Mouse (Mus musculus): ENCODE measurements around the gene Zfand3. TPM values are rescaled to one million over a fixed set of nuclear protein-coding genes. Genes with fewer than 3 reads are reported as not detected.

Zfand3 gene
- polyA plus RNA-seq, 1 experiment from 2014 or later, result 58.4 TPM

- Histone ChIP-seq H3K27ac (ENCODE audit: low read length) (no peak overlapping the region), H3K9me3 (ENCODE audit: control insufficient read depth, low read length) (no peaks in the 10 kb centered on the region), H3K4me3 (replicated peaks; ENCODE audit: low read length) (no peak overlapping the region), H3K27me3 (replicated peaks; ENCODE audit: control insufficient read depth, insufficient read depth, low read length) (no peaks in the 10 kb centered on the region), H3K4me1 (replicated peaks; ENCODE audit: control insufficient read depth, insufficient read depth, low read length) (peaks cover 69% of the 10 kb centered on the region), H3K4me2 (ENCODE audit: low read length) (no peak overlapping the region), H3K9ac (replicated peaks; ENCODE audit: low read depth, low read length) (no peak overlapping the region), H3K36me3 (ENCODE audit: control insufficient read depth, insufficient read depth) (no peaks in the 10 kb centered on the region)
- 67% methylated on average over 4 of the region's 4 CpGs for WGBS
- ATAC-seq, result no peak
Observed at GRCm38 (mm10) chr17:30200283-30200682, 195.8 kb downstream of the Zfand3 start.

DNA sequence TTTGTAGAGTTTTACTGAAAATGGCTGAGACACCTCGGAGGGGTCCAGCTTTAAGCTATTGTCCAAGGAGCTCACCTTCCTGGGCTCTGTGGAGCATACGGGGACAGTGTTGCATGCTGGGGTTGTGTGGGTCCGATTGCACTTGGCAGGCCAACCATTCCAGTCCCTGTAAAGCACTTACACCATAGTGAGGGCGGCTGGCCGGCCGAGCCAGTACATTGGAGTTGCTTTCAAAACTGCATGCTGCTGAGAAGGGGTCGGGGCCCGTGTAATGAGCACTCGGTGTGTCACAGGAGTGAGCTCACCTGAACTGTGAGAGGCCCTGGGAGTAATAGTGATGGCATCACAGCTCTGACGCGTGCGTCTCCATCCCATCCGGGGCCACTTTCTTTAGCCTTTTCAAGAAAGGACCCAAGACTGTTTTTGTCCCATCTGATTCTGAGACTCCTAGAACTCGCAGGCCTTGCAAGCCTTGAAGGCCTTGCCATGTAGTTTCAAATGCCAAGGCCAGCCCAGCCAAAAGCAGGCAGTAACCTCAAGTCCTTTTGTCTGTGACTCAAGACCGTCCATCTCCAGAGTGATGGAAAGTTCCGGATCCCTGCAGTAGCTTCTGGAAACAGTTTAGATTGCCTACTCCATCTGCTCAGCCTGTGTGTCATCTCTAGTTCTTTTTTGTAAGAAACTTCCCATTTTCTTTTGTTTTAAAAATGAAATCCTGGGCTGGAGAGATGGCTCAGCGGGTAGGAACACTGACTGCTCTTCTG, 200.7 kb downstream of the Zfand3 start:
- ATAC-seq, result no peak
- Histone ChIP-seq H3K27ac (ENCODE audit: low read length) (no peak overlapping the region), H3K4me3 (replicated peaks; ENCODE audit: low read length) (no peak overlapping the region), H3K4me2 (ENCODE audit: low read length) (no peak overlapping the region), H3K9me3 (ENCODE audit: control insufficient read depth, low read length) (no peaks in the 10 kb centered on the region), H3K4me1 (replicated peaks; ENCODE audit: control insufficient read depth, insufficient read depth, low read length) (peaks cover 36% of the 10 kb centered on the region), H3K27me3 (replicated peaks; ENCODE audit: control insufficient read depth, insufficient read depth, low read length) (no peaks in the 10 kb centered on the region), H3K9ac (replicated peaks; ENCODE audit: low read depth, low read length) (no peak overlapping the region), H3K36me3 (ENCODE audit: control insufficient read depth, insufficient read depth) (no peaks in the 10 kb centered on the region)
- 91% methylated on average over 17 of the region's 17 CpGs for WGBS

DNA sequence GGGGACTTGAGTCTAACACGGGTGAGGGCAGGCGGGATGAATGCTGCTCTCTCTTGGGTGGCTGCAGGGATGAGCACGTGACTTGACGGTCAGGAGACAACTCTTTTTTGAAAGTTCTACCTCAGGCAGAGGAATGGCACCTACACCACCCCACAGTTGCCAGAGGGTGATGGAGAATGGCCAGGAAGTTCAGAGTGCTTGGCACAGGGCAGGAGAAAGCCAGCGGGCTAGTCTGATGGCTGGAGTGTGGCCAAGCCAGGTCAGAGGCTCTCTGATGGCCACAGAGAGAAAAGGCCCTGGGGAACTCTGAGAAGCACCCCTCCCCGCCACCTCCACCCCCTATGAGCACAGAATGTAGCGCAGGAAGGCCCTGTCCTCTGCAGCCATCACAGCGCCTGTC, 205.7 kb downstream of the Zfand3 start:
- WGBS, result 97% methylated on average over 8 of the region's 8 CpGs
- H3K36me3 ChIP-seq (ENCODE audit: control insufficient read depth, insufficient read depth), result no peaks in the 10 kb centered on the region
- no peak overlapping the region for H3K4me3 ChIP-seq (replicated peaks; ENCODE audit: low read length)

DNA sequence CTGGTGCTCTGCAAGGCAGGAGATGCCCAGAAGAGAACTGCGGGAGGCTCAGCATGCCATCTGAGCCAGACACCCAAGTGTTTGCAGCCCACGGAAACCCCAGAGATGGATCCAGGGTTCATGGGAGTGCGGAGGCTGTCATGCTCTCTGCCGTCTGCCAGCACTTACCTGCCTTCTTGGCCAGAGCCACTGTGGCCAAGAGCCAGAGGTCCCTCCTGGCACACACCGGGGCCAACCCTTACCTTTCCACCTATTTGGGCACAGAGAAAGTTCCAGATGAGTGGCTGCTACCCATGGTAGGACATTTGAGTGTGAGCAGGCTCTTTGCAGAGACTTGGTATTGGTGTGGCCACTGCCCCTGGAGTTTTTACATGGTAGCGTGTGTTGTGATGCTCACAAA, 206.4 kb downstream of the Zfand3 start:
- Histone ChIP-seq H3K4me2 (ENCODE audit: low read length) (no peak overlapping the region), H3K9ac (replicated peaks; ENCODE audit: low read depth, low read length) (no peak overlapping the region), H3K4me3 (replicated peaks; ENCODE audit: low read length) (no peak overlapping the region), H3K27ac (ENCODE audit: low read length) (no peak overlapping the region), H3K27me3 (replicated peaks; ENCODE audit: control insufficient read depth, insufficient read depth, low read length) (no peaks in the 10 kb centered on the region), H3K4me1 (replicated peaks; ENCODE audit: control insufficient read depth, insufficient read depth, low read length) (peaks cover 5% of the 10 kb centered on the region), H3K9me3 (ENCODE audit: control insufficient read depth, low read length) (no peaks in the 10 kb centered on the region), H3K36me3 (ENCODE audit: control insufficient read depth, insufficient read depth) (no peaks in the 10 kb centered on the region)
- 94% methylated on average over 6 of the region's 6 CpGs for WGBS
- ATAC-seq, result no peak

More for the DNA sequence above, 205.7 kb downstream of the Zfand3 start:
- Histone ChIP-seq H3K4me1 (replicated peaks; ENCODE audit: control insufficient read depth, insufficient read depth, low read length) (peaks cover 5% of the 10 kb centered on the region), H3K27ac (ENCODE audit: low read length) (no peak overlapping the region), H3K27me3 (replicated peaks; ENCODE audit: control insufficient read depth, insufficient read depth, low read length) (no peaks in the 10 kb centered on the region), H3K9me3 (ENCODE audit: control insufficient read depth, low read length) (no peaks in the 10 kb centered on the region), H3K4me2 (ENCODE audit: low read length) (no peak overlapping the region), H3K9ac (replicated peaks; ENCODE audit: low read depth, low read length) (no peak overlapping the region)
- ATAC-seq, result no peak

DNA sequence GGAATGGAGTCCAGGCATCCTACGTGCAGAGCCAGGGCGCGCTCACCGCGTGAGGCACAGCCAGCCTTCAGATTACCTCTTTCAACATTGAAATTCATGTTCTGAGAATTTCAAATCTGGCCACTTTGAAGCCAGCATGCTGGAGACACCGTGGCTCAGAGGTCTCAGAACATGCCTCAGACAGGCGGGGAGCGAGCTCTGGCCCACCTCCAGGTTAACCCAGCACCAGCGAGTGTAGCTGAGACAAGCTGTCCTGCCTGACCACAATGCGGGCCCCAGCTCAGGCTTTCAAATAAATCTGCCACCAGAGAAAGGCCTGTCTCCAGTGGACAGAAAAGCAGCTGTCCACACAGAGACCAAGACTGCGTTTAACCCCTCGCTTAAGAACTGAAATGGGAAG, 208.1 kb downstream of the Zfand3 start:
- no peak for ATAC-seq
- Histone ChIP-seq H3K27me3 (replicated peaks; ENCODE audit: control insufficient read depth, insufficient read depth, low read length) (no peaks in the 10 kb centered on the region), H3K9ac (replicated peaks; ENCODE audit: low read depth, low read length) (no peak overlapping the region), H3K27ac (ENCODE audit: low read length) (no peak overlapping the region), H3K4me3 (replicated peaks; ENCODE audit: low read length) (no peak overlapping the region), H3K4me1 (replicated peaks; ENCODE audit: control insufficient read depth, insufficient read depth, low read length) (no peaks in the 10 kb centered on the region; the same call in 1 of the 2 replicates), H3K4me2 (ENCODE audit: low read length) (no peak overlapping the region), H3K36me3 (ENCODE audit: control insufficient read depth, insufficient read depth) (no peaks in the 10 kb centered on the region), H3K9me3 (ENCODE audit: control insufficient read depth, low read length) (no peaks in the 10 kb centered on the region)
- WGBS, result 61% methylated on average over 12 of the region's 12 CpGs

GRCm38 (mm10) chr17:30213371-30213770, 208.8 kb downstream of the Zfand3 start:
- WGBS, result 92% methylated on average over 5 of the region's 5 CpGs
- no peak for ATAC-seq
- H3K36me3 ChIP-seq (ENCODE audit: control insufficient read depth, insufficient read depth), result no peaks in the 10 kb centered on the region; the same call in 1 of the 2 replicates
- no peak overlapping the region for H3K27ac ChIP-seq (ENCODE audit: low read length)
- H3K9me3 ChIP-seq (ENCODE audit: control insufficient read depth, low read length), result no peaks in the 10 kb centered on the region
- no peak overlapping the region for H3K4me3 ChIP-seq (replicated peaks; ENCODE audit: low read length)
- no peaks in the 10 kb centered on the region for H3K27me3 ChIP-seq (replicated peaks; ENCODE audit: control insufficient read depth, insufficient read depth, low read length)
- H3K4me2 ChIP-seq (ENCODE audit: low read length), result no peak overlapping the region
- no peak overlapping the region for H3K9ac ChIP-seq (replicated peaks; ENCODE audit: low read depth, low read length)
- H3K4me1 ChIP-seq (replicated peaks; ENCODE audit: control insufficient read depth, insufficient read depth, low read length), result no peaks in the 10 kb centered on the region; the same call in 1 of the 2 replicates

- H3K27me3 ChIP-seq (replicated peaks; ENCODE audit: control insufficient read depth, insufficient read depth, low read length), result no peaks in the 10 kb centered on the region
- WGBS, result 89% methylated on average over 6 of the region's 6 CpGs
- H3K4me2 ChIP-seq (ENCODE audit: low read length), result no peak overlapping the region
- H3K27ac ChIP-seq (ENCODE audit: low read length), result no peak overlapping the region
- no peak overlapping the region for H3K9ac ChIP-seq (replicated peaks; ENCODE audit: low read depth, low read length)
- no peaks in the 10 kb centered on the region for H3K9me3 ChIP-seq (ENCODE audit: control insufficient read depth, low read length)
- H3K36me3 ChIP-seq (ENCODE audit: control insufficient read depth, insufficient read depth), result no peaks in the 10 kb centered on the region; the same call in 1 of the 2 replicates
- no peaks in the 10 kb centered on the region; the same call in 1 of the 2 replicates for H3K4me1 ChIP-seq (replicated peaks; ENCODE audit: control insufficient read depth, insufficient read depth, low read length)
- ATAC-seq, result no peak
- H3K4me3 ChIP-seq (replicated peaks; ENCODE audit: low read length), result no peak overlapping the region
Observed at GRCm38 (mm10) chr17:30214393-30214792, 209.9 kb downstream of the Zfand3 start.

DNA sequence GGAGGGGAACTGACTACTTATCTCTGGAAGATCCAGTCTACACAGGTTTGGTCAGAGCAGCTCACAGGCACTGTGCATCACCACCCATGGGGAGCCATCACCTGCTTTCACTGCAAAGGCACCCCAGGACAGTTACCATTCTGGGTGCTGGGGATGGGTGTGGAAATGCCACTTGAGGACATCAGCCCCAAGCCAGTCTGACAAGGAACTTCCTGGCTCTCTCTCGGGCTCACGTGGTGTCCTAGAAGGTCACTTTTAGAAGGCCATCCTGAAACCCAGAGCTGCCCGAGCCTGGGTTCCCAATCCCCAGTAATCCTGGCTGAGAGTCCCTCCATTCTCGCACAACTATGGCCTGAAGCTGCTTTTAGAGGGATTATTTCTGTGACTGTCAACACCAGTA, 211.2 kb downstream of the Zfand3 start:
- H3K27ac ChIP-seq (ENCODE audit: low read length), result no peak overlapping the region
- no peak overlapping the region for H3K9ac ChIP-seq (replicated peaks; ENCODE audit: low read depth, low read length)
- H3K4me2 ChIP-seq (ENCODE audit: low read length), result no peak overlapping the region
- no peak overlapping the region for H3K4me3 ChIP-seq (replicated peaks; ENCODE audit: low read length)
- H3K27me3 ChIP-seq (replicated peaks; ENCODE audit: control insufficient read depth, insufficient read depth, low read length), result no peaks in the 10 kb centered on the region
- 70% methylated on average over 4 of the region's 4 CpGs for WGBS
- H3K9me3 ChIP-seq (ENCODE audit: control insufficient read depth, low read length), result no peaks in the 10 kb centered on the region
- H3K4me1 ChIP-seq (replicated peaks; ENCODE audit: control insufficient read depth, insufficient read depth, low read length), result no peaks in the 10 kb centered on the region; the same call in 1 of the 2 replicates
- ATAC-seq, result no peak
- no peaks in the 10 kb centered on the region; the same call in 1 of the 2 replicates for H3K36me3 ChIP-seq (ENCODE audit: control insufficient read depth, insufficient read depth)

DNA sequence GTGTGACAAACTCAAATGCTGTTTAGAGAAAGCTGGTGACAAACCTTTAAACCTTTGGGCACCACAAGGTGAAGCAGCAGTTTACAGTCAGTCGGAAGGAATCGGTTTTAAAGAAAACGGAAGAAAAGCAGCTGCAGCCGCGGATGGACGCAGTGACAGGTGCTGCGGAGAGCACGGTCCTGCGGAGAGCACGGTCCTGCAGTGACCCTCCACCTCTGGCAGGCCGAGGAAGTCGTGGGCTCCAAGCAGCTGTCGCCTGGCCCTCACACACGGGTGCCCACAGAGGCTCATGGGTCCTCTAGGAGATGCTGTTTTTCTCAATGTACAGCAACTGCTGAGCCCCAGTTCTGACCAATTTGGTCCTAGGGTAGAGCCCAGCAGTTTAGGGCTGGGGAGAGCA, 217.1 kb downstream of the Zfand3 start:
- Histone ChIP-seq H3K4me3 (replicated peaks; ENCODE audit: low read length) (no peak overlapping the region), H3K27ac (ENCODE audit: low read length) (no peak overlapping the region), H3K4me1 (replicated peaks; ENCODE audit: control insufficient read depth, insufficient read depth, low read length) (peaks cover 8% of the 10 kb centered on the region), H3K27me3 (replicated peaks; ENCODE audit: control insufficient read depth, insufficient read depth, low read length) (no peaks in the 10 kb centered on the region), H3K9me3 (ENCODE audit: control insufficient read depth, low read length) (no peaks in the 10 kb centered on the region), H3K9ac (replicated peaks; ENCODE audit: low read depth, low read length) (no peak overlapping the region), H3K4me2 (ENCODE audit: low read length) (no peak overlapping the region), H3K36me3 (ENCODE audit: control insufficient read depth, insufficient read depth) (no peaks in the 10 kb centered on the region; the same call in 1 of the 2 replicates)
- ATAC-seq, result no peak
- 79% methylated on average over 14 of the region's 14 CpGs for WGBS
